Mouse (Mus musculus) heart, embryonic 14.5 days (tissue): ENCODE measurements at regions not wholly inside any gene's neighbourhood (a gene's known extent, or its start where the extent isn't known, plus 50 kb on each side); places are given as distances from the start of the nearest gene placed in this dataset.

Source experiments
- ATAC-seq: fragments of 200-750 bp; cut with Nextera tagmentation; 2 replicates; pipeline ENCODE4 v1.8.0; 2017; ENCODE audit warnings: low read depth, moderate TSS enrichment; ENCODE audit not compliant: insufficient number of reproducible peaks, insufficient read depth, low FRiP score
- H3K27ac ChIP-seq, 2 experiments: fragments of 200-500 bp in 1 of 2; fragments of 300-500 bp in 1 of 2; sonication (generic) in 1 of 2; replicated peaks in 1 of 2; 2 replicates each; pipeline ENCODE4 v1.5.1; 2012 to 2014; ENCODE audit warnings: low read depth in 2 of 2, low read length in 2 of 2, control low read depth in 1 of 2, mild to moderate bottlenecking in 1 of 2, mixed read lengths in 1 of 2; ENCODE audit not compliant: control insufficient read depth in 1 of 2, insufficient read depth in 1 of 2
- H3K27me3 ChIP-seq: fragments of 300-500 bp; sonication (generic); 2 replicates; pipeline ENCODE4 v1.6.1; 2014; ENCODE audit warnings: mild to moderate bottlenecking, low read length, control low read depth; ENCODE audit not compliant: control insufficient read depth, insufficient read depth
- H3K36me3 ChIP-seq: fragments of 300-500 bp; sonication (generic); 2 replicates; pipeline ENCODE4 v1.6.1; 2014; ENCODE audit warnings: mild to moderate bottlenecking, control low read depth, low read length, mixed read lengths; ENCODE audit not compliant: control insufficient read depth, insufficient read depth
- H3K4me1 ChIP-seq, 2 experiments: fragments of 200-500 bp in 1 of 2; fragments of 300-500 bp in 1 of 2; sonication (generic) in 1 of 2; 2 replicates each; pipeline ENCODE4 v1.6.1; 2012 to 2014; ENCODE audit warnings: low read length in 2 of 2, control low read depth in 1 of 2, mixed read lengths in 1 of 2; ENCODE audit not compliant: control insufficient read depth in 2 of 2, insufficient read depth in 2 of 2
- H3K4me2 ChIP-seq: fragments of 300-500 bp; sonication (generic); 2 replicates; pipeline ENCODE4 v1.6.1; 2014; ENCODE audit warnings: mild to moderate bottlenecking, low read length
- H3K4me3 ChIP-seq, 2 experiments: fragments of 200-500 bp in 1 of 2; fragments of 300-500 bp in 1 of 2; sonication (generic) in 1 of 2; 2 replicates each; pipeline ENCODE4 v1.5.1; 2012 to 2014; ENCODE audit warnings: low read length in 2 of 2, mild to moderate bottlenecking in 2 of 2, control low read depth in 1 of 2, low read depth in 1 of 2, moderate library complexity in 1 of 2; ENCODE audit not compliant: control insufficient read depth in 1 of 2, insufficient read depth in 1 of 2
- H3K9ac ChIP-seq: fragments of 300-500 bp; sonication (generic); 2 replicates; pipeline ENCODE4 v1.6.1; 2014; ENCODE audit warnings: mild to moderate bottlenecking, low read length
- H3K9me3 ChIP-seq: fragments of 300-500 bp; sonication (generic); 2 replicates; pipeline ENCODE4 v1.6.1; 2016; ENCODE audit warnings: low read length, control low read depth; ENCODE audit not compliant: control insufficient read depth
- WGBS: fragments of 180-500 bp; shearing (Covaris S2); extraction: QIAGEN DNeasy Blood & Tissue Kit; methylation state at CpG from one replicate; pipeline ENCODE4 v1.1.7; 2014; 5-methylcytosine and 5-hydroxymethylcytosine counted together

GRCm38 (mm10) chr16:9304079-9304478, 474.2 kb downstream of the 1810013L24Rik start:
- no peak overlapping the region for H3K4me2 ChIP-seq
- H3K27me3 ChIP-seq: no peaks in the 10 kb centered on the region
- H3K9me3 ChIP-seq: no peaks in the 10 kb centered on the region
- H3K27ac ChIP-seq: no peak overlapping the region
- no peak overlapping the region for H3K9ac ChIP-seq
- H3K4me3 ChIP-seq: no peak overlapping the region
- H3K36me3 ChIP-seq: no peaks in the 10 kb centered on the region
- no peaks in the 10 kb centered on the region for H3K4me1 ChIP-seq
- 85% methylated on average over 1 of the region's 1 CpGs for WGBS
- no peak for ATAC-seq

DNA sequence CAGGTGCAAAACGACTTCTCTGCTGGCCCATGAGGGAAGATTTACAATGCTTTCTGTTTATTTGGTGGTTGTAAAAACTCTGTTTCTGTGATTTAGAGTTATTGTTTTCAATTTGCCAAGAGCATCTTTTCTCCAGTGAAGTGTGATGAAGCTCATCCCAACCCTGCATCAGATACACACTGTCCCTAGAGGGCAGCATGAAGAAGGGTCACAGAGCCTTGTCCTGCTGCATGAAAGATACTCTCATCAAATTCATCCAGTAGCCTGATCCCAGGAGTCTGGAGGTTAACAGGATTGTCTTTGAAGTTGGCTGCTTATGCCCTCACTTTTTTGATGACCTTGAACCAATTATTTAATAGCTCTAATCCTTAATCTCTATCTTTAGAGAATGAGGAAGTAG, 480.8 kb downstream of the 1810013L24Rik start:
- Histone ChIP-seq H3K4me2 (no peak overlapping the region), H3K9me3 (no peaks in the 10 kb centered on the region), H3K4me3 (no peak overlapping the region), H3K27me3 (no peaks in the 10 kb centered on the region), H3K27ac (no peak overlapping the region), H3K9ac (no peak overlapping the region), H3K36me3 (no peaks in the 10 kb centered on the region), H3K4me1 (no peaks in the 10 kb centered on the region)
- 28% methylated on average over 1 of the region's 1 CpGs for WGBS
- ATAC-seq: no peak

DNA sequence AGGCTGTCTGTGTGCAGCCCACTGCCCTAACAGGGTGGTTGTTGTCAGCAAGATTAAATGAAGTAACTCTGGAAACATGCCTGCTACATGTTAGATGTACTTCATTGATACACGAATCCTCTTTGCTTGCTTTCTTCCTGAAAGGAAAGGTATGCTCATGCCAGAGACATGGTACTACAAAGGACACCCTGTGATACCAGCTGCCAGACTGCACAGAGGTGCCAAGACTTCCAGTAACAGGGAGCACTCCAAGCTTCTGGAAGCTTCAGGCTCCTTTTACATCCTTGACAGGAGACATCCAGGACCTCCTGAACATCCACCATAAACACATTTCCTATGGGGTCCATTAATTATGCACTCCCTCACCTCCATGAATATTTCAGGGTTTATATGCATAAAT, 505.7 kb downstream of the 1810013L24Rik start:
- no peaks in the 10 kb centered on the region for H3K36me3 ChIP-seq
- no peak overlapping the region for H3K4me2 ChIP-seq
- H3K9me3 ChIP-seq: no peaks in the 10 kb centered on the region
- no peaks in the 10 kb centered on the region; the same call in 1 of the 2 replicates for H3K27me3 ChIP-seq
- WGBS: 65% methylated on average over 1 of the region's 1 CpGs
- no peak overlapping the region for H3K4me3 ChIP-seq
- no peak overlapping the region for H3K27ac ChIP-seq
- no peak for ATAC-seq
- no peaks in the 10 kb centered on the region for H3K4me1 ChIP-seq
- H3K9ac ChIP-seq: no peak overlapping the region

DNA sequence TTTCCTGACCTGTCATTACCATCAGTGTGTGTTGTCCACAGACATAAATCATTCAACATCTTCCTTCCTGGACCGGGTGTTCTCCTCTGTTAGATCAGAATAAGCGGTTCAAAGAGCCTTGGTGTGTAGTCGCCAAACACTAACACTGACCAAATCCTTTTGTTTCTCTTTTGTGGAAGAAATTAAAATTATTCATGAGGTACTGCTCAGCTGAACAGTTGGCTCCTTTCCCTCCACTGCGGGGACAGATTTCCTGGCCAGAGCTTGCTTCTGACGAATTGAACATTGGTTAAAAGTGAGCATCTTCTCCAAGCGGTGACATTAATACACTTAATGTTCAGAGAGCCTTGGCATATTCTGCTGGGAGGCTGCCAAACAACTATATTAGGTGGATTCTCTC, 506.2 kb downstream of the 1810013L24Rik start:
- Histone ChIP-seq H3K4me1 (peaks cover 0 to 1% of the 10 kb centered on the region in 2 experiments; a peak in 2 of 4 replicates), H3K27ac (no peak overlapping the region), H3K36me3 (no peaks in the 10 kb centered on the region), H3K9me3 (no peaks in the 10 kb centered on the region), H3K4me2 (no peak overlapping the region), H3K27me3 (no peaks in the 10 kb centered on the region; the same call in 1 of the 2 replicates), H3K9ac (no peak overlapping the region), H3K4me3 (no peak overlapping the region)
- ATAC-seq: no peak
- WGBS: 86% methylated on average over 6 of the region's 6 CpGs

GRCm38 (mm10) chr16:9339456-9339855, 509.6 kb downstream of the 1810013L24Rik start:
- no peak overlapping the region for H3K4me2 ChIP-seq
- no peak overlapping the region for H3K27ac ChIP-seq
- H3K9me3 ChIP-seq: no peaks in the 10 kb centered on the region
- peaks cover 0 to 3% of the 10 kb centered on the region in 2 experiments; a peak in 2 of 4 replicates for H3K4me1 ChIP-seq
- no peak overlapping the region for H3K9ac ChIP-seq
- H3K4me3 ChIP-seq: no peak overlapping the region
- H3K36me3 ChIP-seq: no peaks in the 10 kb centered on the region
- H3K27me3 ChIP-seq: no peaks in the 10 kb centered on the region; the same call in 1 of the 2 replicates
- WGBS: 68% methylated on average over 3 of the region's 3 CpGs
- no peak for ATAC-seq

GRCm38 (mm10) chr16:9341245-9341644, 511.3 kb downstream of the 1810013L24Rik start:
- Histone ChIP-seq H3K36me3 (no peaks in the 10 kb centered on the region), H3K9ac (no peak overlapping the region), H3K4me1 (peaks cover 0 to 3% of the 10 kb centered on the region in 2 experiments; a peak in 2 of 4 replicates), H3K4me2 (no peak overlapping the region), H3K4me3 (no peak overlapping the region), H3K9me3 (no peaks in the 10 kb centered on the region), H3K27ac (no peak overlapping the region), H3K27me3 (no peaks in the 10 kb centered on the region; the same call in 1 of the 2 replicates)
- ATAC-seq: no peak
- WGBS: 61% methylated on average over 4 of the region's 4 CpGs

DNA sequence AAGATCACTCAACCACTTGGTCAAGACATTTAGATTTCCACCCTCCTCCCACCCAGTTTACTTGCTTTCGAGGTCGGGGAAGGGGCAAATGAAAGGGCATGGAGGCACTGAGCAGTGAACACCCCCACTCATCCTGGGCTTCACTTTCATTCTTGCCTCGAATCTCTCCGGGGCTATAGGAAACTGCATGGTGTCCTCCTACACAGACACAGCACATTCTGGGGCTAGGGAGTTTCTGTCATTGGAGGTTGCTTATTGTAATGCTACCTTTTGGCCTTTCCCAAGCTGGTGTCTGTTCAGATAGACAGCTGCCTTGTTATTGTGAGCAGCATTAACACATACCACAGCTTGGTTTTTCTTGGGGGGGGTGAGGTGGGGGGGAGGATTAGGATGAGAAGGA, 523.9 kb downstream of the 1810013L24Rik start:
- no peak overlapping the region for H3K9ac ChIP-seq
- no peak overlapping the region for H3K4me3 ChIP-seq
- H3K36me3 ChIP-seq: no peaks in the 10 kb centered on the region
- H3K27ac ChIP-seq: no peak overlapping the region
- 0 out of 2 replicates have a peak, but pooled peaks cover 5% of the 10 kb centered on the region for H3K9me3 ChIP-seq
- ATAC-seq: no peak
- H3K4me1 ChIP-seq: no peaks in the 10 kb centered on the region
- no peak overlapping the region for H3K4me2 ChIP-seq
- WGBS: 78% methylated on average over 4 of the region's 4 CpGs
- H3K27me3 ChIP-seq: no peaks in the 10 kb centered on the region

- WGBS: 77% methylated on average over 8 of the region's 8 CpGs
- H3K27me3 ChIP-seq: no peaks in the 10 kb centered on the region
Measured at GRCm38 (mm10) chr16:9354331-9355030, 524.6 kb downstream of the 1810013L24Rik start.

More at GRCm38 (mm10) chr16:9354331-9355030, 524.6 kb downstream of the 1810013L24Rik start:
- no peaks in the 10 kb centered on the region for H3K36me3 ChIP-seq
- no peak overlapping the region for H3K27ac ChIP-seq
- ATAC-seq: no peak
- H3K4me1 ChIP-seq: no peaks in the 10 kb centered on the region
- H3K4me2 ChIP-seq: no peak overlapping the region
- H3K9ac ChIP-seq: no peak overlapping the region
- H3K9me3 ChIP-seq: 0 out of 2 replicates have a peak, but pooled peaks cover 5% of the 10 kb centered on the region
- H3K4me3 ChIP-seq: no peak overlapping the region
